Mouse (Mus musculus) c-Kit-positive CD71-negative TER-119-negative erythroid progenitor cells, embryonic 14.5 days (primary cell): Measurements from ENCODE around the gene Gm44579.

ENCODE experiments used
- DNase-seq: peaks from one replicate; pipeline ENCODE4 v3.0.0-alpha.2; 2013; ENCODE audit warnings: low read depth

Gene Gm44579

GRCm38 (mm10) chr15:98220877-98221276 is at the start of gene Gm44579, which contains the start of gene Olfr287:
TSS of gene Gm44579 (minus strand) at chr15:98220977.
TSS of gene Olfr287 (minus strand) at chr15:98221056.
- no peak for DNase-seq

GRCm38 (mm10) chr15:98257776-98258175 is 37.0 kb upstream of the Gm44579 start:
- no peak for DNase-seq

- DNase-seq, result no peak
Measured at GRCm38 (mm10) chr15:98257193-98257592, 36.4 kb upstream of the Gm44579 start, which contains the start of gene H1fnt. TSS of gene H1fnt (minus strand) at chr15:98257293.

- DNase-seq, result no peak
Measured at GRCm38 (mm10) chr15:98256271-98256670, 35.5 kb upstream of the Gm44579 start.

- DNase-seq, result no peak
Measured at GRCm38 (mm10) chr15:98235442-98235841, 14.7 kb upstream of the Gm44579 start.

GRCm38 (mm10) chr15:98234350-98234749 is 13.6 kb upstream of the Gm44579 start, which contains the start of gene Olfr286:
TSS of gene Olfr286 (minus strand) at chr15:98234450.
- DNase-seq, result no peak

- no peak for DNase-seq
Measured at GRCm38 (mm10) chr15:98226096-98226495, 5.3 kb upstream of the Gm44579 start.

- DNase-seq, result no peak
Measured at GRCm38 (mm10) chr15:98225610-98226009, 4.8 kb upstream of the Gm44579 start.

- DNase-seq, result no peak
Measured at GRCm38 (mm10) chr15:98222377-98222776, 1.6 kb upstream of the Gm44579 start.

- no peak for DNase-seq
Measured at GRCm38 (mm10) chr15:98214130-98214529, 6.6 kb downstream of the Gm44579 start.

- no peak for DNase-seq
Measured at GRCm38 (mm10) chr15:98213336-98213870, 7.4 kb downstream of the Gm44579 start.

GRCm38 (mm10) chr15:98209676-98210075 is 11.1 kb downstream of the Gm44579 start:
- no peak for DNase-seq

GRCm38 (mm10) chr15:98195442-98195841 is 25.3 kb downstream of the Gm44579 start, which contains the start of gene Olfr288:
TSS of gene Olfr288 (minus strand) at chr15:98195542.
- DNase-seq, result no peak

- DNase-seq, result no peak
Measured at GRCm38 (mm10) chr15:98184456-98184855, 36.3 kb downstream of the Gm44579 start.

GRCm38 (mm10) chr15:98181856-98182570 is 38.8 kb downstream of the Gm44579 start:
- no peak for DNase-seq

GRCm38 (mm10) chr15:98181132-98181711 is 39.6 kb downstream of the Gm44579 start:
- DNase-seq, result peak; percentile 78

GRCm38 (mm10) chr15:98180567-98181131 is 40.1 kb downstream of the Gm44579 start:
- no peak for DNase-seq

- DNase-seq, result no peak
Measured at GRCm38 (mm10) chr15:98177320-98177719, 43.5 kb downstream of the Gm44579 start.

- peak; percentile 44 for DNase-seq
Measured at GRCm38 (mm10) chr15:98173821-98174220, 47.0 kb downstream of the Gm44579 start.

GRCm38 (mm10) chr15:98172113-98172512 is 48.7 kb downstream of the Gm44579 start:
- no peak for DNase-seq

- no peak for DNase-seq
Measured at GRCm38 (mm10) chr15:98170917-98171316, 49.9 kb downstream of the Gm44579 start.

- DNase-seq, result no peak
Measured at GRCm38 (mm10) chr15:98170365-98170764, 50.4 kb downstream of the Gm44579 start.

GRCm38 (mm10) chr15:98168622-98169004 is 52.2 kb downstream of the Gm44579 start:
- no peak for DNase-seq
